Mouse (Mus musculus): ENCODE measurements around the gene Ago4. TPM values are rescaled to one million over a fixed set of nuclear protein-coding genes. Genes with fewer than 3 reads are reported as not detected.

The Ago4 gene
- total and polyA plus RNA-seq, 2 experiments = 0.82 to 2.2 TPM

DNA sequence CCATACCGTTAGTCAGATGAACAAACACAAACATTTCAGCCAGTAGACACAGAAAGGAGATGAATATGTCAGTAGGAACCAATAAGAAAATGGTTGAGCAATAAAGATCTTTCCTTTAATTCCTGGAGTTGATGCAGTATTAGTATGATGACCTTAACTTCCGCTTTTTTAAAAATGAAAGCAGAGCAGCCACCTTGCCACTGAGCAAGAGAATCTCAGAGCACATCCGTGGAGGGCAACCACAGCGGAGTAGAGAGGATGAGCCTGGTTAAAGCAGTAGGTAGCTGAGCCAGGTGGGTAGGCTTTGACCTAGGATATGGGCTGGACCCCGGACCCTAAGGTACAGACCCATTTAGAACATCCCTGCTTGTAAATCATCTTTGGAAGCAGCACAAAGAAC lies 43.5 kb downstream of the Ago4 start:
- H3K27me3 ChIP-seq (ENCODE audit: control insufficient read depth, insufficient read depth, low read length) = no peaks in the 10 kb centered on the region
- no peaks in the 10 kb centered on the region for H3K79me2 ChIP-seq (ENCODE audit: control insufficient read depth, insufficient read depth, low read length)
- WGBS = 84% methylated on average over 5 of the region's 5 CpGs
- no peaks in the 10 kb centered on the region for H3K4me1 ChIP-seq (ENCODE audit: control insufficient read depth, insufficient read depth, low read length)
- TF ChIP-seq CTCF (IDR thresholded peaks at IDR 0.05; ENCODE audit: low read depth, low read length) (no peak), POLR2A (IDR thresholded peaks at IDR 0.05; ENCODE audit: extremely low read depth, insufficient read depth, low read length) (no peak)
- no peak overlapping the region for H3K27ac ChIP-seq (replicated peaks; ENCODE audit: insufficient read depth, low read depth, low read length)
- DNase-seq (ENCODE audit: extremely low read depth, low read depth, low spot score) = no peak
- H3K4me3 ChIP-seq (ENCODE audit: insufficient read depth, low read depth, low read length) = no peak overlapping the region
- H3K9ac ChIP-seq (ENCODE audit: low read depth, low read length) = no peak overlapping the region
- peaks cover 18% of the 10 kb centered on the region for H3K36me3 ChIP-seq (ENCODE audit: control insufficient read depth, insufficient read depth, low read length)

DNA sequence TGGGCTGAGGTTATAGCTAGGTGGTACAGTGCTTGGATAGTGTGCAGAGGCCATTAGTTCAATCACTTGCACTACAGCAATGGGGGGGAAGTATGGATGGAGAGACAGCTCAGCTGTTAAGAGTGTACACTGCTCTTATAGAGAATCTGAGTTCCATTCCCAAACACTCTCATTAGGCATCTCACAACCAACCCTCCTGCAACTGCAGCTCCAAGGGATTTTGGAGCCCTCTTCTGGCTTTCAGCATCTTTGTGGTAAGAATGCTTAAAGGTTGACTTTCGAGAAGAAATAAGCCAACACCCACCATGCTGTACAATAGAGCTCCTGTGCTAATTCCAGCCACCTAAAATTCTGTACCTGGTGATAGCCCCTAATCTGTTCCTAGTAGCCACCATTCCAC lies 47.1 kb downstream of the Ago4 start:
- TF ChIP-seq CTCF (IDR thresholded peaks at IDR 0.05; ENCODE audit: low read depth, low read length) (no peak), POLR2A (IDR thresholded peaks at IDR 0.05; ENCODE audit: extremely low read depth, insufficient read depth, low read length) (no peak)
- H3K4me3 ChIP-seq (ENCODE audit: insufficient read depth, low read depth, low read length) = no peak overlapping the region
- no peak overlapping the region for H3K9ac ChIP-seq (ENCODE audit: low read depth, low read length)
- H3K4me1 ChIP-seq (ENCODE audit: control insufficient read depth, insufficient read depth, low read length) = no peaks in the 10 kb centered on the region
- no peak overlapping the region for H3K27ac ChIP-seq (replicated peaks; ENCODE audit: insufficient read depth, low read depth, low read length)
- 56% methylated on average over 1 of the region's 1 CpGs for WGBS
- no peaks in the 10 kb centered on the region for H3K79me2 ChIP-seq (ENCODE audit: control insufficient read depth, insufficient read depth, low read length)
- no peaks in the 10 kb centered on the region for H3K27me3 ChIP-seq (ENCODE audit: control insufficient read depth, insufficient read depth, low read length)
- H3K36me3 ChIP-seq (ENCODE audit: control insufficient read depth, insufficient read depth, low read length) = peaks cover 4% of the 10 kb centered on the region; the same call in 1 of the 2 replicates
- no peak for DNase-seq (ENCODE audit: extremely low read depth, low read depth, low spot score)

DNA sequence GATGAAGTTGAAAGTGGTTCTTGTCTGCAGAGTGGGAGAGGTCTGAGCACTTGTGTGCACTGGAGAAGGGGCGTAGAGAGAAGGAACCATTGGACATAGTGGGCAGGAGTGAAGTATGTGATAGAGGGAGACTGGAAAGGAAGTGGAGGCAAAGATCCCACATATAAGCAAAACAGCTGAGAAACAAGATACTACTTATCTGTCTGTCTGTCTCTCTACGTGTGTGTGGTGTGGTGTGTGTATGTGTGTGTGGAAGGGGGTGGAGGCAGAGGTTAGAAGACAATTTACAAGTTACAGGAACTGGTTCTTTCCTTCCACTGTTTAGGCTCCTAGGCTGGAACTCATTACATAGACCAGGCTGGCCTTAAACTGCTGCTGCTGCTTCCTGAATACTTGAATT lies 48.2 kb downstream of the Ago4 start:
- no peaks in the 10 kb centered on the region for H3K4me1 ChIP-seq (ENCODE audit: control insufficient read depth, insufficient read depth, low read length)
- DNase-seq (ENCODE audit: extremely low read depth, low read depth, low spot score) = no peak
- WGBS = 83% methylated on average over 2 of the region's 2 CpGs
- no peak overlapping the region for H3K27ac ChIP-seq (replicated peaks; ENCODE audit: insufficient read depth, low read depth, low read length)
- H3K27me3 ChIP-seq (ENCODE audit: control insufficient read depth, insufficient read depth, low read length) = no peaks in the 10 kb centered on the region
- H3K9ac ChIP-seq (ENCODE audit: low read depth, low read length) = no peak overlapping the region
- TF ChIP-seq POLR2A (IDR thresholded peaks at IDR 0.05; ENCODE audit: extremely low read depth, insufficient read depth, low read length) = no peak
- TF ChIP-seq CTCF (IDR thresholded peaks at IDR 0.05; ENCODE audit: low read depth, low read length) = no peak
- no peak overlapping the region for H3K4me3 ChIP-seq (ENCODE audit: insufficient read depth, low read depth, low read length)
- no peaks in the 10 kb centered on the region for H3K79me2 ChIP-seq (ENCODE audit: control insufficient read depth, insufficient read depth, low read length)
- no peaks in the 10 kb centered on the region for H3K36me3 ChIP-seq (ENCODE audit: control insufficient read depth, insufficient read depth, low read length)

DNA sequence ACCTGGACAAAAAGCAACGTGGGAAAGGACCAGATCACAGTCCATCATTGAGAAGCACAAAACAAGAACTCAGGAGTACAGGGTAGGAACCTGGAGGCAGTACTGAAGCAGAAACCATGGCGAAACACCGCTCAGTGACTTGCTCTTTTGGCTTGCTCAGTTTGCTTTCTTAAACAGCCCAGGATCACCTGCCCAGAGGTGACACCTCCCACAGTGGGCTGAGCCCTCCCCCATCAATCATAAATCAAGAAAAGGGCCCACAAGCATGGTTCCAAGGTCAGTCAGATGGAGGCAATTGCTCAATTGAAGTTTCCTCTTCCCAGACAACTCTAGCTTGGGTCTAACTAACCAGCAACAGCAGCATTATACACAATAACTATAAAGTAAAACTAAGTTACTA lies 49.4 kb downstream of the Ago4 start:
- Histone ChIP-seq H3K9ac (ENCODE audit: low read depth, low read length) (no peak overlapping the region), H3K4me3 (ENCODE audit: insufficient read depth, low read depth, low read length) (no peak overlapping the region), H3K4me1 (ENCODE audit: control insufficient read depth, insufficient read depth, low read length) (peaks cover 2% of the 10 kb centered on the region; the same call in 1 of the 2 replicates), H3K79me2 (ENCODE audit: control insufficient read depth, insufficient read depth, low read length) (no peaks in the 10 kb centered on the region), H3K27me3 (ENCODE audit: control insufficient read depth, insufficient read depth, low read length) (no peaks in the 10 kb centered on the region), H3K27ac (replicated peaks; ENCODE audit: insufficient read depth, low read depth, low read length) (no peak overlapping the region), H3K36me3 (ENCODE audit: control insufficient read depth, insufficient read depth, low read length) (no peaks in the 10 kb centered on the region)
- WGBS = 76% methylated on average over 3 of the region's 3 CpGs
- no peak for DNase-seq (ENCODE audit: extremely low read depth, low read depth, low spot score)
- TF ChIP-seq CTCF (IDR thresholded peaks at IDR 0.05; ENCODE audit: low read depth, low read length) (no peak), POLR2A (IDR thresholded peaks at IDR 0.05; ENCODE audit: extremely low read depth, insufficient read depth, low read length) (no peak)

DNA sequence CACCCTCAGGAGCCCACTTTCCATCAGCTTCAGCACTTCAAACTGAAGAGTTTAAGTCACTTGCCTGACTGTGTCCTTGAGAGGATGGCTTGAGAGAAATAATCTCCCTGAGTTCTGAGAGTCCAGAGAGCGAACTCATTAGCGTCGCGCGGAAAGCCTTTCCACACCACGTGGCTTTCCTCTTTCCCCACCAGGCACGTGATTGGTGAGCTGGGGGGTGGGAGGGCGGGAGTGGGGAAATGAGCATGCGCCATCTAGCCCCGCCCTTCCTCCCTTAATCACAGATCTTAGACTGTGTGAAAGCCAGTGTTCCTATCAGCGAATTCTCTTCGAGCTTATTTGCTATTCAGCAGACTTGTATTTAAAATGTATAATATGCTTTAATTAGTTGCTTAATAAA lies 50.3 kb downstream of the Ago4 start:
- Histone ChIP-seq H3K36me3 (ENCODE audit: control insufficient read depth, insufficient read depth, low read length) (no peaks in the 10 kb centered on the region), H3K27ac (replicated peaks; ENCODE audit: insufficient read depth, low read depth, low read length) (no peak overlapping the region), H3K79me2 (ENCODE audit: control insufficient read depth, insufficient read depth, low read length) (no peaks in the 10 kb centered on the region), H3K4me1 (ENCODE audit: control insufficient read depth, insufficient read depth, low read length) (peaks cover 2% of the 10 kb centered on the region; the same call in 1 of the 2 replicates), H3K9ac (ENCODE audit: low read depth, low read length) (no peak overlapping the region), H3K27me3 (ENCODE audit: control insufficient read depth, insufficient read depth, low read length) (no peaks in the 10 kb centered on the region), H3K4me3 (ENCODE audit: insufficient read depth, low read depth, low read length) (no peak overlapping the region)
- 86% methylated on average over 12 of the region's 12 CpGs for WGBS
- TF ChIP-seq POLR2A (IDR thresholded peaks at IDR 0.05; ENCODE audit: extremely low read depth, insufficient read depth, low read length) = no peak
- no peak for TF ChIP-seq CTCF (IDR thresholded peaks at IDR 0.05; ENCODE audit: low read depth, low read length)
- no peak for DNase-seq (ENCODE audit: extremely low read depth, low read depth, low spot score)

DNA sequence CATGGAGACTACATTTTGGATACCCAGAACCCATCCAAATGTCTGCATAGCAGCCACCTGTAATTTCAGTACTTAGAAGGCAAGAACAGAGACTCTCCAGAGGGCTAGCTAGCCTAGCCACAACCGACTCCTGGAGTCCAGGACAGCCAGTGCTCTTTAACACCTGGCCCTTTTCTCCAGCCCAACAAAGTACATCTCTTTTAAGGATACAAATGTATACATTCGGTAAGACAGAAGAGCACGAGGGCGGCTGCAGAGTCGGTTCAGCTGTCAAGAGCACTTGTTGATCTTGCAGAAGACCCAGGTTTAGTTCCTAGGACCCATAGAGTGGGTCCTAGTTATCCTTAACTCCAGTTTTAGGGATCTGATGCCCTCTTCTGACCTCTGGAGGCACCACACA lies 51.8 kb downstream of the Ago4 start:
- Histone ChIP-seq H3K4me1 (ENCODE audit: control insufficient read depth, insufficient read depth, low read length) (peaks cover 2% of the 10 kb centered on the region; the same call in 1 of the 2 replicates), H3K27ac (replicated peaks; ENCODE audit: insufficient read depth, low read depth, low read length) (no peak overlapping the region), H3K79me2 (ENCODE audit: control insufficient read depth, insufficient read depth, low read length) (no peaks in the 10 kb centered on the region), H3K9ac (ENCODE audit: low read depth, low read length) (no peak overlapping the region), H3K27me3 (ENCODE audit: control insufficient read depth, insufficient read depth, low read length) (no peaks in the 10 kb centered on the region), H3K36me3 (ENCODE audit: control insufficient read depth, insufficient read depth, low read length) (no peaks in the 10 kb centered on the region), H3K4me3 (ENCODE audit: insufficient read depth, low read depth, low read length) (no peak overlapping the region)
- TF ChIP-seq CTCF (IDR thresholded peaks at IDR 0.05; ENCODE audit: low read depth, low read length) (no peak), POLR2A (IDR thresholded peaks at IDR 0.05; ENCODE audit: extremely low read depth, insufficient read depth, low read length) (no peak)
- DNase-seq (ENCODE audit: extremely low read depth, low read depth, low spot score) = no peak
- WGBS = 96% methylated on average over 5 of the region's 5 CpGs
